Mouse (Mus musculus) heart, embryonic 14.5 days (tissue): ENCODE measurements around the gene Crip1. TPM values are rescaled to one million over a fixed set of nuclear protein-coding genes. Genes with fewer than 3 reads are reported as not detected.
A peak's percentile ranks its signal among the peaks of the same experiment; 100 is the strongest.

Experiments
- ATAC-seq: fragments of 200-750 bp; cut with Nextera tagmentation; 2 replicates; pipeline ENCODE4 v1.8.0; 2017; ENCODE audit warnings: low read depth, moderate TSS enrichment; ENCODE audit not compliant: insufficient number of reproducible peaks, insufficient read depth, low FRiP score
- H3K27ac ChIP-seq, 2 experiments: fragments of 200-500 bp in 1 of 2; fragments of 300-500 bp in 1 of 2; sonication (generic) in 1 of 2; replicated peaks in 1 of 2; 2 replicates each; pipeline ENCODE4 v1.5.1; 2012 to 2014; ENCODE audit warnings: low read depth in 2 of 2, low read length in 2 of 2, control low read depth in 1 of 2, mild to moderate bottlenecking in 1 of 2, mixed read lengths in 1 of 2; ENCODE audit not compliant: control insufficient read depth in 1 of 2, insufficient read depth in 1 of 2
- H3K27me3 ChIP-seq: fragments of 300-500 bp; sonication (generic); 2 replicates; pipeline ENCODE4 v1.6.1; 2014; ENCODE audit warnings: mild to moderate bottlenecking, low read length, control low read depth; ENCODE audit not compliant: control insufficient read depth, insufficient read depth
- H3K36me3 ChIP-seq: fragments of 300-500 bp; sonication (generic); 2 replicates; pipeline ENCODE4 v1.6.1; 2014; ENCODE audit warnings: mild to moderate bottlenecking, control low read depth, low read length, mixed read lengths; ENCODE audit not compliant: control insufficient read depth, insufficient read depth
- H3K4me1 ChIP-seq, 2 experiments: fragments of 200-500 bp in 1 of 2; fragments of 300-500 bp in 1 of 2; sonication (generic) in 1 of 2; 2 replicates each; pipeline ENCODE4 v1.6.1; 2012 to 2014; ENCODE audit warnings: low read length in 2 of 2, control low read depth in 1 of 2, mixed read lengths in 1 of 2; ENCODE audit not compliant: control insufficient read depth in 2 of 2, insufficient read depth in 2 of 2
- H3K4me2 ChIP-seq: fragments of 300-500 bp; sonication (generic); 2 replicates; pipeline ENCODE4 v1.6.1; 2014; ENCODE audit warnings: mild to moderate bottlenecking, low read length
- H3K4me3 ChIP-seq, 2 experiments: fragments of 200-500 bp in 1 of 2; fragments of 300-500 bp in 1 of 2; sonication (generic) in 1 of 2; 2 replicates each; pipeline ENCODE4 v1.5.1; 2012 to 2014; ENCODE audit warnings: low read length in 2 of 2, mild to moderate bottlenecking in 2 of 2, control low read depth in 1 of 2, low read depth in 1 of 2, moderate library complexity in 1 of 2; ENCODE audit not compliant: control insufficient read depth in 1 of 2, insufficient read depth in 1 of 2
- H3K9ac ChIP-seq: fragments of 300-500 bp; sonication (generic); 2 replicates; pipeline ENCODE4 v1.6.1; 2014; ENCODE audit warnings: mild to moderate bottlenecking, low read length
- H3K9me3 ChIP-seq: fragments of 300-500 bp; sonication (generic); 2 replicates; pipeline ENCODE4 v1.6.1; 2016; ENCODE audit warnings: low read length, control low read depth; ENCODE audit not compliant: control insufficient read depth
- WGBS: fragments of 180-500 bp; shearing (Covaris S2); extraction: QIAGEN DNeasy Blood & Tissue Kit; methylation state at CpG from one replicate; pipeline ENCODE4 v1.1.7; 2014; 5-methylcytosine and 5-hydroxymethylcytosine counted together
- polyA plus RNA-seq: library from polyadenylated mRNA; unstranded; fragments of >200 nt; fragmentation: Nextera tagmentation; extraction: Ambion mirVana; gene quantifications from 2 replicates; pipeline ENCODE4 v1.2.1, GENCODE M21; 2014

Crip1 gene
- polyA plus RNA-seq, 1 experiment from 2014 or later = 586 TPM

DNA sequence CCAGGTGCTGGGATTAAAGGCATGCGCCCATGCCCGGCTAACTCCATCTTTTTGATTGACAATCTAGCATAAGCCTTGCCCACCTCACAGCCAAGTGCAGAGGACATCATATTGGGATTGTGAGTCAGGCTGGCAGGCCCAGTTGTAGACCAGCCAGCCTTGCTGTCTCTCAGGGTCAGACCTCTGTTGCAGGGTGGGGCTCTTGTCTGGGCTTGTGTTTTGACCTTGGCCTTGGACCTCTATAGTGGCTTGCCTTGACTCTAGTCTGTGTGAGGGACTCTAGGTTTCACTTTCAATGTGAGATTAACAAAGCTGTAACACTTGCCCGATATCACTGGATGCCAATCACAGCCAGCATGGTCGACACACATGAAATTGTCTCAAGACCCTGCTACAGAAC, 32.0 kb upstream of the Crip1 start:
- no peak overlapping the region for H3K4me3 ChIP-seq
- peaks cover 66% of the 10 kb centered on the region for H3K36me3 ChIP-seq
- H3K27me3 ChIP-seq = no peaks in the 10 kb centered on the region
- WGBS = 79% methylated on average over 4 of the region's 4 CpGs
- H3K27ac ChIP-seq = no peak overlapping the region
- H3K9me3 ChIP-seq = no peaks in the 10 kb centered on the region
- H3K4me1 ChIP-seq = peaks cover 2 to 9% of the 10 kb centered on the region in 2 experiments; a peak in 2 of 4 replicates
- no peak overlapping the region for H3K9ac ChIP-seq
- ATAC-seq = no peak
- no peak overlapping the region for H3K4me2 ChIP-seq

DNA sequence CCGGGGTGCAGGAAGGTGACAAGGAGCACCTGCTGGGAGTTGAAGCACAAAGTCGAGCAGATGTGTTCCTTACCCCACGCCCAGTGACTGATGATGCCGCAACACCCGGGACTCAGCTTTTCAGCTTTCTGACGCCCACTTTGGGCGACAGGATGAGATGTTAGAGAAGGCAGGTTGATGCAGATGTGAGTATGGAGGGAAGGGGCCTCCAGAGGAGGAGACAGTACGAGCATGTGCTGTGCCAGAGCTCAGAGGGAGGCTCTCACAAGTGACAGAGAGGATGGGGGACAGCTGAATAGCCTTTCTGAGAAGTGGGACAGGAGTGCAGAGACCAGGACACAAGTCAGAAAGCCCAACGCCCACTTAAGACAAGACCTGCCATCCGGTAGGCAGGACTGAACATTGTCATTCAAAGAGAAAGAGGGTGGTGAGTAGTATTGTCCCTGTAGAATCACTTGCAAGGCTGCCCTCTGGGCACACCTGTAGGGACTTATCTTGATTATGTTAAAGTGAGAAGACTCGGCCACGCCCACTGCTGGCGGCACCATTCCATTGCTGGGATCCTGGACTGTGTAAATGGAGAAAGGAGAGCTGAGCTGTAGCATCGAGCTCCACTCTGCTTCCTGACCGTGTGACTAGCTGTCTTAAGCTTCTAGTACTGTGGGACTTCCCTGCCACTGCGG, 31.1 kb upstream of the Crip1 start:
- no peak for ATAC-seq
- no peaks in the 10 kb centered on the region for H3K27me3 ChIP-seq
- no peak overlapping the region for H3K9ac ChIP-seq
- H3K4me1 ChIP-seq = peaks cover 4 to 13% of the 10 kb centered on the region in 2 experiments; a peak in 3 of 4 replicates
- H3K27ac ChIP-seq = no peak overlapping the region
- peaks cover 66% of the 10 kb centered on the region for H3K36me3 ChIP-seq
- H3K4me2 ChIP-seq = no peak overlapping the region
- WGBS = 79% methylated on average over 16 of the region's 16 CpGs
- H3K9me3 ChIP-seq = no peaks in the 10 kb centered on the region
- H3K4me3 ChIP-seq = no peak overlapping the region

DNA sequence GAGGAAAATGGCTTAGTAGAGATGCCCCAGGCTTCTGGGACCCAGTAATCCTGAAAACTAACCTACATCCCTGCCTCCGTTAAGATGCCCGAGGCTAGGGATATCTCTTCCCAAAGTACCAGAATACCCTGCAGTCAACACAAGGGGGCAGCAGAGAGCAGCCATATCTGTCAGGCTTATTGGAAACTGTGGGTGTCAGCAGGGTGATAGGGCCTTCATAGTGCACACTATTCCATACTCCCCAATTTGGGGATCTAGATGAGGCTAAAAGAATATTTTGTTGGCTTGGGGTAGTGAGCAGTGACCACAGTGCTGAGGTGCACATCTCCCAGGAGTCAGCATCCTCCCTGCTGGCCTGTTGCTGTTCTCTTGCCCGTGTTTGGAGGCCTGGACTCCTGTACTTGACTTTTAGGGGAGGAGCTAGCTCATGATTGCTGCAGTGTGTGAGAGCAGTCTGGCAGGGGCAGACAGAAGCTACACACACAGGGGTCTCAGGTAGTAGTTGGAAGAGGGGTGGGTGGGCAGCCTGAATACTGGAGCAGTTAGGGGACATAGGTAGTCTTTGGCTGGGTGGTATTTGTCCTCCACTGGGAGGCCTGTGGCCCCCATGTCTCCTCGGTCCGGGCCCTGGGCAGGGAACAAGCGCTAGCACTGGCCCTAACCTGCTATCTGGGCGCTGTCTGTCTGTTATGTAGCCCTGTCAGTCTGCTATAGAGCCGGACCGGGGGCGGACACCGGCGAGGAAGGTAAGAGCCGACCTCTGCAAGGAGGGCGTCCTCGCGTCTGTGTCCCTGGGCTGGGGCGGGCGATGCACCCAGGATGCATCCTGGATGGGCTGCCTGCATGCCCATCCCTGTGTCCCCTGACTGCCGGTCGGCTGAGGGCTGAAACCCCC, 26.4 kb upstream of the Crip1 start:
- ATAC-seq = peak; percentile 62
- Histone ChIP-seq H3K27me3 (no peaks in the 10 kb centered on the region), H3K36me3 (peaks cover 85% of the 10 kb centered on the region), H3K9me3 (no peaks in the 10 kb centered on the region), H3K27ac (peak overlapping the region in 1 of 2 experiments; percentile 19; a peak in 2 of 4 replicates), H3K4me1 (peaks cover 5 to 12% of the 10 kb centered on the region in 2 experiments), H3K4me2 (no peak overlapping the region), H3K9ac (no peak overlapping the region), H3K4me3 (no peak overlapping the region)
- 81% methylated on average over 20 of the region's 20 CpGs for WGBS

DNA sequence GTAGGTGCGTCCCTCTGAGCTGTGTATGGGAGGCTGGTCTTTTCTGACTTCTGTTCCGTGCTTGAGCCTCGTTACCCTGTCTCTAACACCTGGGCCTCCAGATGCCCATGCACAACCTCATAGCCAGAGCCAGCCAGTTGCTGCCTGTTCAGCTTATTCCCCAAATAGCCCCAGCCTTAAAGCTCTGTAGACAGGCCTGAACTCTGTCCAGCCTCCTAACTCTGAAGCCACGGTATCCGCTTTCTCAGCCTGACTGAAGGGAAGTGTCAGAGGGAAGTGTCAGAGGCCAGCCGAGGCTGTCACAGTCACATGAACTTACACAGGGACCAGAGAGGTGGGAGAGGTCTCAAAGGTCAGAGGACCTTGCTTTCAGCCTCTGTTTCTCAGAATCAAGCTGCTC, 21.4 kb upstream of the Crip1 start:
- H3K27ac ChIP-seq = peak overlapping the region in 1 of 2 experiments; percentile 49; a peak in 3 of 4 replicates
- no peak overlapping the region for H3K9ac ChIP-seq
- H3K36me3 ChIP-seq = peaks cover 97% of the 10 kb centered on the region
- 58% methylated on average over 6 of the region's 6 CpGs for WGBS
- H3K4me2 ChIP-seq = no peak overlapping the region
- peaks cover 3 to 10% of the 10 kb centered on the region in 2 experiments for H3K4me1 ChIP-seq
- no peak overlapping the region for H3K4me3 ChIP-seq
- H3K27me3 ChIP-seq = no peaks in the 10 kb centered on the region
- no peaks in the 10 kb centered on the region for H3K9me3 ChIP-seq
- no peak for ATAC-seq

DNA sequence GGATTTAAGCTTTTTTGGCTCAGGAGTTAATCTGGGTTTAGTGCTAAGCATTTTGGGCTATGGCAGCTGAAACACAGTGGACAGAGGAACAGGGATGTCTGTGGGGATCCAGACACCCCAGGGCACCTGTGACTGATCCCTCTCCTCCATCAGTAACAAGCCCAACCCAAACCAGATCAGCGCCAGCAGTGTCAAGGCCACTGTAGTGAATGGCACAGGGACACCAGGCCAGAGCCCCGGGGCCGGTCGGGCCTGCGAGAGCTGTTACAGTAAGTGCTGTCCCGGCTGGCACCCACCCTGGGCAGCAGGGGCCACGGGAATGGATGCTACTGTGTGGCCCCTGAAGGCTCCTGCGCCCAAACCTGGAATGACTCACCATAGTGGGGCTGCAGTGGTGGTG, 15.4 kb upstream of the Crip1 start:
- Histone ChIP-seq H3K4me2 (no peak overlapping the region), H3K9me3 (no peaks in the 10 kb centered on the region), H3K36me3 (peaks cover 92% of the 10 kb centered on the region), H3K4me3 (no peak overlapping the region), H3K4me1 (peaks cover 39 to 41% of the 10 kb centered on the region in 2 experiments), H3K9ac (no peak overlapping the region), H3K27ac (0 out of 4 replicates have a peak overlapping the region, but pooled peaks of 1 of the 2 experiments have one; percentile 6), H3K27me3 (no peaks in the 10 kb centered on the region)
- WGBS = 94% methylated on average over 8 of the region's 8 CpGs
- ATAC-seq = no peak

DNA sequence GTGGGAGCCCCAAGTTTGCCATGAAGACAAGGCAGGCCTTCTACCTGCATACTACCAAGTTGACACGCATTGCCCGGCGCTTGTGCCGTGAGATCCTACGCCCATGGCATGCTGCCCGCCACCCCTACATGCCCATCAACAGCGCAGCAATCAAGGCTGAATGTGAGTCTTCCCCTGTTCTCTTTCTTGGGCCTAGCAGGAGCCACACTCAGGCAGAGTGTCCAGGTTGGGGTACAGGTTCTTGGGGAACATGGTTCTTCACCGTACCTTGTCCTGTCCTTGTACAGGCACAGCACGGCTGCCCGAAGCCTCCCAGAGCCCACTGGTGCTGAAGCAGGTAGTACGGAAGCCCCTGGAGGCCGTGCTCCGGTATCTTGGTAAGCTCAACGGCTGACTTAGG, 14.5 kb upstream of the Crip1 start:
- H3K27me3 ChIP-seq = no peaks in the 10 kb centered on the region
- H3K4me3 ChIP-seq = no peak overlapping the region
- WGBS = 92% methylated on average over 14 of the region's 14 CpGs
- H3K4me1 ChIP-seq = peaks cover 47 to 50% of the 10 kb centered on the region in 2 experiments
- H3K9me3 ChIP-seq = no peaks in the 10 kb centered on the region
- H3K4me2 ChIP-seq = no peak overlapping the region
- no peak overlapping the region; the same call in 1 of the 2 replicates for H3K9ac ChIP-seq
- peak overlapping the region; percentile 91 to 97 for H3K27ac ChIP-seq
- peaks cover 92% of the 10 kb centered on the region for H3K36me3 ChIP-seq
- no peak for ATAC-seq

DNA sequence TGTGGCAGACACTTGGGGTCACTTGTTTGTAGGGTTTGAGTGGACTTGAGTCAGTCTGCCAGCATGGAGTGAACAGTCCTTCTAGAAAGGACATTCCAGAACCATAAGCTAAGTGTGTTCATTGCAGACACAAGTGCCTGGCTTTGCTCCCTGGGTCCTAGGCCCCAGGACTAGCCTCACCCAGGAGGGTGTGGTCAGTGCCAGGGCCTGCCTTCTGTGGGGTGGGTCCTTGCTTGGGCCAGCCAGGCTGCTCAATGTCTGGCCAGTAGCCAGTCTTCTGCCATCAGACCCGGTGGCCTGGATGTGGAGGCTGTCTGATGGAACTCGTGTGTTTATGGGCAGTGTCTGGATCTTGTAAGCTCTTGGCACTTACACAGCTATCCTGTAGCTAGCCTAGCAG, 13.5 kb upstream of the Crip1 start:
- ATAC-seq = peak; percentile 92

More for the DNA sequence above, 13.5 kb upstream of the Crip1 start:
- Histone ChIP-seq H3K27me3 (no peaks in the 10 kb centered on the region), H3K36me3 (peaks cover 92% of the 10 kb centered on the region), H3K4me3 (no peak overlapping the region), H3K9ac (peak overlapping the region; percentile 52; the same call in 1 of the 2 replicates), H3K9me3 (no peaks in the 10 kb centered on the region), H3K4me2 (peak overlapping the region; percentile 38; the same call in 1 of the 2 replicates), H3K4me1 (peaks cover 56 to 60% of the 10 kb centered on the region in 2 experiments), H3K27ac (peak overlapping the region; percentile 94 to 97)
- WGBS = 7% methylated on average over 2 of the region's 2 CpGs
